In the genomic region with DNA sequence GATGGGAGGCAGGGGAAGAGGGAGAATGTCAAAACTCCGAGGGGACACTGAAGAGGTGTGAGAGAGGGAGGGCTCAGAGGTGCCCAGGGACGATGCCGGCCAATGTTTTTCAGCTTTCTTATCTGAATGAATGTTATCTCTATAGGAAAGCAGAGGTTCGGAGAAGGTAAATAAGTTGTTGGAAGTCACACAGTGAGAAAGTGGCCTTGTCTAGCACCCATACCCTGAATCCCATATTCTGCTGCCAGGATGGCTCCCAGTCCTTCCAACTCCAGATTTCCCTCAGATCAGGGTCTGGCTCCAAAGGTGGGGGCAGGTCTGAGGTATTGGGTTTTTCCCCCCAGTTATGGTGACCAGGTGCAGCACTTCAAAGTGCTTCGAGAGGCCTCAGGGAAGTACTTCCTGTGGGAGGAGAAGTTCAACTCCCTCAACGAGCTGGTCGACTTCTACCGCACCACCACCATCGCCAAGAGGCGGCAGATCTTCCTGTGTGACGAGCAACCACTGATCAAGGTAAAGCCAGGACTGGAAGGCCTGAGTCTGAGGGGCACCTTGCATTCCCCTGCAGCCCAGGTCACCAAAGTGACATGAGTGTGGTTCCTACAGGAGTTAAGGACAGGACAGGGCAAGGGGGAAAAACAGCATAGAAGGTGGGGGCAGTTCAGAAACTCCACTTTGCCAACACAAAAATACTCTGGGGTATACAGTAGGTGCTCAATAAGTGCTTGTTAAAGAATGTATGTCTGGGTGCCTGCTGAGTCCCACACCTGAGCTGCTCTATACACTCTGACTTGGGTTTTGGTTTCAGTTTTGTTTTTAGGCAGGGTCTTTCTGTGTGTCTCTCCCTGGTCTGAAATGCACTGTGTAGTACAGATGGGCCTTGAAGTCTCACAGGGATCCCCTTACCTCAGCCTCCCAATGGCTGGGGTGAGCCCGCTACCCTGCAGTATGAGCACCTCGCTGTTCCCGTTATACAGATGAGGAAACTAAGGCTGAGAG, we compare ENCODE assay signal across 30 mouse cellular contexts. TPM values are rescaled to one million over a fixed set of nuclear protein-coding genes. Genes with fewer than 3 reads are reported as not detected.
A peak's percentile ranks its signal among the peaks of the same experiment; 100 is the strongest.
DNase-seq lines count a peak whose midpoint lies in the region; ATAC-seq and TF ChIP-seq lines count a peak whose summit lies in the region.
"Had no signal": no experiment of that assay in that cellular context is flagged by ENCODE, and none has a peak within 500 bp of the region (broad histone marks: within the 10 kb centered on the region; RNA-seq: fewer than 3 reads in every experiment).

No protein-coding gene starts in this region.

- H3K4me2 ChIP-seq in midbrain, embryonic 14.5 days (ENCODE audit: low read length) = no peak overlapping the region
- H3K4me2 ChIP-seq: embryonic facial prominence, embryonic 13.5 days; heart, embryonic 13.5 days; limb, embryonic 15.5 days; liver, embryonic 15.5 days; neural tube, embryonic 12.5 days had no signal

- peaks cover 7% of the 10 kb centered on the region; the same call in 1 of the 2 replicates for H3K27me3 ChIP-seq in G1E (ENCODE audit: insufficient read depth, low read length)
- H3K27me3 ChIP-seq in midbrain, embryonic 14.5 days (ENCODE audit: control insufficient read depth, insufficient read depth, low read length) = no peaks in the 10 kb centered on the region
- H3K27me3 ChIP-seq: embryonic facial prominence, embryonic 13.5 days; limb, embryonic 15.5 days had no signal

- H3K36me3 ChIP-seq in G1E (replicated peaks) = peaks cover 30% of the 10 kb centered on the region
- no peaks in the 10 kb centered on the region for H3K36me3 ChIP-seq in midbrain, embryonic 14.5 days (ENCODE audit: control insufficient read depth, insufficient read depth, low read length)
- H3K36me3 ChIP-seq: embryonic facial prominence, embryonic 13.5 days; heart, embryonic 13.5 days; limb, embryonic 15.5 days; liver, embryonic 15.5 days; neural tube, embryonic 12.5 days had no signal

- 85% methylated on average over 14 of the region's 14 CpGs for WGBS in midbrain, embryonic 14.5 days

- peaks cover 9% of the 10 kb centered on the region; the same call in 1 of the 2 replicates for H3K4me1 ChIP-seq in G1E (ENCODE audit: insufficient read depth, low read depth, low read length)
- H3K4me1 ChIP-seq in midbrain, embryonic 14.5 days (ENCODE audit: control insufficient read depth, insufficient read depth, low read length) = peaks cover 9% of the 10 kb centered on the region; the same call in 1 of the 2 replicates

- no peak for TF ChIP-seq CTCF in G1E (IDR thresholded peaks at IDR 0.05; ENCODE audit: low read depth, low read length)

- DNase-seq in CD4-positive, CD25-positive, alpha-beta regulatory T cell, adult 2 months (ENCODE audit: low read depth, low spot score) = peak; percentile 37
- DNase-seq in G1E (ENCODE audit: low spot score) = no peak
- DNase-seq in naive thymus-derived CD4-positive, alpha-beta T cell, adult 2 months (ENCODE audit: low read depth) = peak; percentile 55
- DNase-seq in thymus, postnatal 25 days = peak; percentile 60
- no peak for DNase-seq in urinary bladder, adult 2 months (ENCODE audit: low spot score)
- no peak for DNase-seq in midbrain, embryonic 14.5 days
- no peak for DNase-seq in adrenal gland, postnatal 36 days
- DNase-seq: cerebellum, adult 9-11 months; gastrocnemius, postnatal 10 days; heart, adult 11 months; kidney, adult 18-20 months; kidney, postnatal 10 days; layer of hippocampus, postnatal 36 days; right cerebral cortex, adult 18-20 months had no signal

- no peak overlapping the region for H3K27ac ChIP-seq in midbrain, embryonic 14.5 days (replicated peaks; ENCODE audit: low read depth, low read length)
- H3K27ac ChIP-seq: embryonic facial prominence, embryonic 13.5 days; heart, embryonic 13.5 days; layer of hippocampus, adult 2 months; limb, embryonic 15.5 days; liver, embryonic 15.5 days; neural tube, embryonic 12.5 days had no signal

- H3K4me3 ChIP-seq in G1E (ENCODE audit: low read depth, low read length) = peak overlapping the region; percentile 14; the same call in 1 of the 2 replicates
- H3K4me3 ChIP-seq in midbrain, embryonic 14.5 days (replicated peaks; ENCODE audit: low read depth, low read length) = no peak overlapping the region
- H3K4me3 ChIP-seq: embryonic facial prominence, embryonic 13.5 days; heart, embryonic 13.5 days; layer of hippocampus, adult 2 months; limb, embryonic 15.5 days; liver, embryonic 15.5 days; neural tube, embryonic 12.5 days had no signal

- no peak overlapping the region for H3K9ac ChIP-seq in midbrain, embryonic 14.5 days (replicated peaks; ENCODE audit: low read length)
- H3K9ac ChIP-seq: embryonic facial prominence, embryonic 13.5 days; heart, embryonic 13.5 days; limb, embryonic 15.5 days; liver, embryonic 15.5 days; neural tube, embryonic 12.5 days had no signal

- H3K9me3 ChIP-seq in G1E (replicated peaks) = no peaks in the 10 kb centered on the region
- no peaks in the 10 kb centered on the region for H3K9me3 ChIP-seq in midbrain, embryonic 14.5 days (ENCODE audit: control insufficient read depth, low read length)
- H3K9me3 ChIP-seq: embryonic facial prominence, embryonic 13.5 days; heart, embryonic 13.5 days; limb, embryonic 15.5 days; liver, embryonic 15.5 days; neural tube, embryonic 12.5 days had no signal

- ATAC-seq in G1E (ENCODE audit: extremely low read depth, insufficient number of reproducible peaks, low FRiP score, poor library complexity, severe bottlenecking) = no peak
- ATAC-seq in midbrain, embryonic 14.5 days (ENCODE audit: low FRiP score, low TSS enrichment) = no peak
- ATAC-seq: forebrain, embryonic 14.5 days; hindbrain, embryonic 16.5 days; lung, postnatal 0 days had no signal

RNA-seq across cellular contexts. Expression of gene Fam83g, which starts 14.1 kb away (rescaled TPM):
- total RNA-seq in G1E (2014; fragmentation: Nextera tagmentation) = not detected in 2 replicates
- total RNA-seq in G1E (2017) = 0.05 TPM in 1 of 2 replicates, not detected in the other
- polyA plus RNA-seq in G1E (2012) = not detected in 2 replicates
- polyA plus RNA-seq in urinary bladder, adult 2 months (2012; rRNA removed) = 6.2 and 6.5 TPM in 2 replicates
- 0.11 and 0.16 TPM in 2 replicates for polyA plus RNA-seq in midbrain, embryonic 14.5 days (2014; fragmentation: Nextera tagmentation; extraction: Ambion mirVana)
- total RNA-seq in adrenal gland, postnatal 36 days (2021) = 1 to 10 TPM in 1 of 2 experiments, under 1 TPM in 1; 0.93 to 1.7 TPM
- total RNA-seq: layer of hippocampus, adult 2 months; layer of hippocampus, postnatal 36 days; megakaryocyte-erythroid progenitor cell, adult 5-6 weeks had no signal
- polyA plus RNA-seq: C2C12 had no signal

RNA-seq across cellular contexts. Expression of gene Grap, which starts 16.7 kb away (rescaled TPM):
- 4.3 and 6.7 TPM in 2 replicates for total RNA-seq in G1E (2014; fragmentation: Nextera tagmentation)
- total RNA-seq in G1E (2017) = 7.2 and 12.3 TPM in 2 replicates
- polyA plus RNA-seq in G1E (2012) = 10.0 and 11.6 TPM in 2 replicates
- 5.5 and 6.2 TPM in 2 replicates for polyA plus RNA-seq in urinary bladder, adult 2 months (2012; rRNA removed)
- polyA plus RNA-seq in midbrain, embryonic 14.5 days (2014; fragmentation: Nextera tagmentation; extraction: Ambion mirVana) = 6.0 and 6.8 TPM in 2 replicates
- 1 to 10 TPM; 7.9 to 8.9 TPM for total RNA-seq in adrenal gland, postnatal 36 days (2021)

RNA-seq across cellular contexts. Expression of gene Slc5a10, which starts 50.8 kb away (rescaled TPM):
- total RNA-seq in G1E (2014; fragmentation: Nextera tagmentation) = not detected in 2 replicates
- total RNA-seq in G1E (2017) = not detected in 2 replicates
- not detected in 2 replicates for polyA plus RNA-seq in G1E (2012)
- polyA plus RNA-seq in urinary bladder, adult 2 months (2012; rRNA removed) = 0.03 and 0.04 TPM in 2 replicates
- polyA plus RNA-seq in midbrain, embryonic 14.5 days (2014; fragmentation: Nextera tagmentation; extraction: Ambion mirVana) = not detected in 2 replicates
- under 1 TPM in 1 of 2 experiments, not detected in 1; 0.13 TPM for total RNA-seq in adrenal gland, postnatal 36 days (2021)
- total RNA-seq: adrenal gland, adult 18-20 months; gastrocnemius, postnatal 10 days; heart, postnatal 25 days; megakaryocyte-erythroid progenitor cell, adult 5-6 weeks; MEL had no signal
- polyA plus RNA-seq: C2C12; embryonic facial prominence, embryonic 13.5 days; forebrain, embryonic 14.5 days; hindbrain, embryonic 16.5 days; limb, embryonic 15.5 days; liver, embryonic 15.5 days; neural tube, embryonic 12.5 days; small intestine, adult 2 months; stomach, embryonic 14.5 days had no signal

Comparison
In these comparisons a context has a peak if more than half of its experiments do, and no peak if none do; other contexts are left out.
1. DNase-seq: peak in CD4-positive, CD25-positive, alpha-beta regulatory T cell, adult 2 months (single experiment), naive thymus-derived CD4-positive, alpha-beta T cell, adult 2 months (single experiment) and thymus, postnatal 25 days (single experiment); none in G1E (single experiment), urinary bladder, adult 2 months (single experiment), midbrain, embryonic 14.5 days (single experiment) and adrenal gland, postnatal 36 days (0 of 2).